Mouse (Mus musculus) kidney, embryonic 16.5 days (tissue): ENCODE measurements around the gene Trmt1l. TPM values are rescaled to one million over a fixed set of nuclear protein-coding genes. Genes with fewer than 3 reads are reported as not detected.

Experiments
- ATAC-seq: fragments of 200-750 bp; cut with Nextera tagmentation; 2 replicates; pipeline ENCODE4 v1.8.0; 2017; ENCODE audit warnings: moderate TSS enrichment; ENCODE audit not compliant: low FRiP score, low TSS enrichment
- H3K27ac ChIP-seq: fragments of 300-500 bp; sonication (generic); 2 replicates; pipeline ENCODE4 v1.5.1; 2014; ENCODE audit warnings: low read length
- H3K27me3 ChIP-seq: fragments of 300-500 bp; sonication (generic); 2 replicates; pipeline ENCODE4 v1.6.1; 2014; ENCODE audit warnings: low read length, control low read depth, mixed read lengths; ENCODE audit not compliant: insufficient read depth
- H3K36me3 ChIP-seq: fragments of 300-500 bp; sonication (generic); 2 replicates; pipeline ENCODE4 v1.6.1; 2014; ENCODE audit warnings: low read length, control low read depth, mixed read lengths; ENCODE audit not compliant: insufficient read depth
- H3K4me1 ChIP-seq: fragments of 300-500 bp; sonication (generic); 2 replicates; pipeline ENCODE4 v1.6.1; 2014; ENCODE audit warnings: low read length, control low read depth, mixed read lengths; ENCODE audit not compliant: insufficient read depth
- H3K4me2 ChIP-seq: fragments of 300-500 bp; sonication (generic); replicated peaks from 2 replicates; pipeline ENCODE4 v1.6.1; 2014; ENCODE audit warnings: low read depth, low read length
- H3K4me3 ChIP-seq: fragments of 300-500 bp; sonication (generic); 2 replicates; pipeline ENCODE4 v1.5.1; 2014; ENCODE audit warnings: mild to moderate bottlenecking, low read length
- H3K9ac ChIP-seq: fragments of 300-500 bp; sonication (generic); replicated peaks from 2 replicates; pipeline ENCODE4 v1.6.1; 2014; ENCODE audit warnings: low read length
- H3K9me3 ChIP-seq: fragments of 300-500 bp; sonication (generic); 2 replicates; pipeline ENCODE4 v1.6.1; 2016; ENCODE audit warnings: low read length, control low read depth
- WGBS: fragments of 180-500 bp; shearing (Covaris S2); extraction: QIAGEN DNeasy Blood & Tissue Kit; methylation state at CpG from one replicate; pipeline ENCODE4 v1.1.7; 2014; 5-methylcytosine and 5-hydroxymethylcytosine counted together
- polyA plus RNA-seq: library from polyadenylated mRNA; unstranded; fragments of >200 nt; fragmentation: Nextera tagmentation; extraction: Ambion mirVana; gene quantifications from 2 replicates; pipeline ENCODE4 v1.2.1, GENCODE M21; 2015

The Trmt1l gene
- polyA plus RNA-seq: 41.6 and 49.2 TPM in 2 replicates

- Histone ChIP-seq H3K4me3 (peak within 1 kb of the TSS; percentile 88), H3K27ac (peak within 1 kb of the TSS; percentile 98), H3K4me2 (peak within 1 kb of the TSS; percentile 63), H3K9ac (peak within 1 kb of the TSS; percentile 94), H3K27me3 (no peaks in the 10 kb centered on the region), H3K4me1 (peaks cover 14% of the 10 kb centered on the region), H3K9me3 (no peaks in the 10 kb centered on the region), H3K36me3 (0 out of 2 replicates have a peak, but pooled peaks cover 3% of the 10 kb centered on the region)
- under 1% methylated on average over 74 of the region's 74 CpGs for WGBS
- peak; percentile 100 for ATAC-seq
Observed at GRCm38 (mm10) chr1:151428263-151429221, at the start of gene Trmt1l, which contains the start of gene Swt1. TSS of gene Trmt1l (plus strand) at chr1:151428542. TSS of gene Swt1 (minus strand) at chr1:151428455.

- WGBS: 98% methylated on average over 1 of the region's 1 CpGs
- Histone ChIP-seq H3K27me3 (no peaks in the 10 kb centered on the region), H3K36me3 (peaks cover 7% of the 10 kb centered on the region; the same call in 1 of the 2 replicates), H3K27ac (no peak overlapping the region), H3K4me1 (no peaks in the 10 kb centered on the region), H3K9me3 (no peaks in the 10 kb centered on the region), H3K4me3 (no peak overlapping the region), H3K9ac (no peak overlapping the region), H3K4me2 (no peak overlapping the region)
- ATAC-seq: no peak
Observed at GRCm38 (mm10) chr1:151390029-151390428, 38.3 kb upstream of the Trmt1l start.

GRCm38 (mm10) chr1:151409827-151410226, 18.5 kb upstream of the Trmt1l start:
- H3K4me3 ChIP-seq: no peak overlapping the region
- 91% methylated on average over 3 of the region's 3 CpGs for WGBS
- peaks cover 5% of the 10 kb centered on the region for H3K36me3 ChIP-seq
- no peaks in the 10 kb centered on the region for H3K4me1 ChIP-seq
- no peak overlapping the region for H3K4me2 ChIP-seq
- no peak overlapping the region for H3K9ac ChIP-seq
- no peaks in the 10 kb centered on the region for H3K27me3 ChIP-seq
- H3K9me3 ChIP-seq: no peaks in the 10 kb centered on the region
- no peak for ATAC-seq
- H3K27ac ChIP-seq: no peak overlapping the region

- WGBS: 91% methylated on average over 3 of the region's 3 CpGs
- Histone ChIP-seq H3K9me3 (no peaks in the 10 kb centered on the region), H3K4me3 (no peak overlapping the region), H3K4me1 (peaks cover 5% of the 10 kb centered on the region), H3K27me3 (no peaks in the 10 kb centered on the region), H3K27ac (no peak overlapping the region), H3K36me3 (peaks cover 19% of the 10 kb centered on the region), H3K4me2 (no peak overlapping the region), H3K9ac (no peak overlapping the region)
- ATAC-seq: no peak
Observed at GRCm38 (mm10) chr1:151422178-151422577, 6.2 kb upstream of the Trmt1l start.

- H3K36me3 ChIP-seq: 0 out of 2 replicates have a peak, but pooled peaks cover 4% of the 10 kb centered on the region
- peak overlapping the region; percentile 63 for H3K4me2 ChIP-seq
- WGBS: 19% methylated on average over 7 of the region's 7 CpGs
- no peak for ATAC-seq
- H3K27ac ChIP-seq: peak overlapping the region; percentile 41; the same call in 1 of the 2 replicates
- peak overlapping the region; percentile 94 for H3K9ac ChIP-seq
- peaks cover 14% of the 10 kb centered on the region for H3K4me1 ChIP-seq
- H3K4me3 ChIP-seq: peak overlapping the region; percentile 88
- no peaks in the 10 kb centered on the region for H3K27me3 ChIP-seq
- H3K9me3 ChIP-seq: no peaks in the 10 kb centered on the region
Observed at GRCm38 (mm10) chr1:151426947-151427600, 1.3 kb upstream of the Trmt1l start.

- Histone ChIP-seq H3K9ac (peak overlapping the region; percentile 94), H3K4me3 (peak overlapping the region; percentile 88), H3K27ac (peak overlapping the region; percentile 88), H3K36me3 (no peaks in the 10 kb centered on the region), H3K4me1 (peaks cover 14% of the 10 kb centered on the region), H3K9me3 (no peaks in the 10 kb centered on the region), H3K4me2 (peak overlapping the region; percentile 63), H3K27me3 (no peaks in the 10 kb centered on the region)
- WGBS: under 1% methylated on average over 26 of the region's 26 CpGs
- peak; percentile 76 for ATAC-seq
Observed at GRCm38 (mm10) chr1:151427888-151428262, 467 bp upstream of the Trmt1l start.

- Histone ChIP-seq H3K36me3 (peaks cover 9% of the 10 kb centered on the region; the same call in 1 of the 2 replicates), H3K9me3 (no peaks in the 10 kb centered on the region), H3K27ac (peak overlapping the region; percentile 98), H3K27me3 (no peaks in the 10 kb centered on the region), H3K4me3 (peak overlapping the region; percentile 88), H3K9ac (peak overlapping the region; percentile 94), H3K4me2 (peak overlapping the region; percentile 48), H3K4me1 (peaks cover 14% of the 10 kb centered on the region)
- 37% methylated on average over 9 of the region's 9 CpGs for WGBS
- no peak for ATAC-seq
Observed at GRCm38 (mm10) chr1:151429316-151429715, 974 bp downstream of the Trmt1l start.

- no peak overlapping the region for H3K4me3 ChIP-seq
- H3K9ac ChIP-seq: no peak overlapping the region
- no peak for ATAC-seq
- no peak overlapping the region for H3K4me2 ChIP-seq
- H3K27ac ChIP-seq: no peak overlapping the region
- no peaks in the 10 kb centered on the region for H3K4me1 ChIP-seq
- 88% methylated on average over 6 of the region's 6 CpGs for WGBS
- no peaks in the 10 kb centered on the region for H3K27me3 ChIP-seq
- peaks cover 46% of the 10 kb centered on the region for H3K36me3 ChIP-seq
- no peaks in the 10 kb centered on the region for H3K9me3 ChIP-seq
Observed at GRCm38 (mm10) chr1:151435431-151435830, 7.1 kb downstream of the Trmt1l start.

- H3K4me1 ChIP-seq: no peaks in the 10 kb centered on the region
- no peak overlapping the region for H3K9ac ChIP-seq
- H3K9me3 ChIP-seq: no peaks in the 10 kb centered on the region
- peaks cover 62% of the 10 kb centered on the region for H3K36me3 ChIP-seq
- no peak overlapping the region for H3K27ac ChIP-seq
- WGBS: 96% methylated on average over 10 of the region's 10 CpGs
- no peaks in the 10 kb centered on the region for H3K27me3 ChIP-seq
- no peak for ATAC-seq
- no peak overlapping the region for H3K4me2 ChIP-seq
- no peak overlapping the region for H3K4me3 ChIP-seq
Observed at GRCm38 (mm10) chr1:151449866-151450265, 21.5 kb downstream of the Trmt1l start.
